Mouse (Mus musculus) bone marrow, adult 2 months (tissue): Measurements from ENCODE around the gene Spire2. TPM values are rescaled to one million over a fixed set of nuclear protein-coding genes. Genes with fewer than 3 reads are reported as not detected.
"Not testable (repeated sequence)": the region's sequence is repeated elsewhere in the genome, so short reads cannot be mapped to it uniquely, and the experiment has no call there.

Experiments
- H3K27ac ChIP-seq: fragments of 200-500 bp; 2 replicates; pipeline ENCODE4 v1.5.1; 2012; ENCODE audit warnings: low read depth, mild to moderate bottlenecking, control low read depth, inconsistent platforms, low read length; ENCODE audit not compliant: control insufficient read depth, poor library complexity, insufficient read depth
- H3K4me1 ChIP-seq: fragments of 200-500 bp; 2 replicates; pipeline ENCODE4 v1.6.1; 2011; ENCODE audit warnings: low read length; ENCODE audit not compliant: control insufficient read depth, insufficient read depth
- H3K4me3 ChIP-seq: fragments of 200-500 bp; replicated peaks from 2 replicates; pipeline ENCODE3; 2011; ENCODE audit warnings: mild to moderate bottlenecking, low read depth, low read length, control low read depth; ENCODE audit not compliant: control insufficient read depth
- CTCF ChIP-seq: fragments of 200-500 bp; IDR thresholded peaks from 2 replicates; pipeline ENCODE4 v1.5.1; 2011; ENCODE audit warnings: low read length, control low read depth; ENCODE audit not compliant: control insufficient read depth, insufficient read depth
- POLR2A ChIP-seq: fragments of 200-500 bp; IDR thresholded peaks from 2 replicates; pipeline ENCODE4 v1.6.1; 2011; ENCODE audit warnings: low read depth, mild to moderate bottlenecking, control low read depth, low read length, borderline replicate concordance; ENCODE audit not compliant: control insufficient read depth
- WGBS: fragments of 180-500 bp; shearing (Covaris S2); methylation state at CpG from one replicate; pipeline ENCODE4 v1.1.7; 2018; 5-methylcytosine and 5-hydroxymethylcytosine counted together
- polyA plus RNA-seq: library from polyadenylated mRNA; stranded (reverse); fragments of >200 nt; gene quantifications from 2 replicates; pipeline ENCODE4 v1.2.4, GENCODE M21; 2011; ENCODE audit warnings: low replicate concordance; ENCODE audit not compliant: missing spikeins, insufficient read depth, insufficient read length

Spire2 gene
- 1.5 TPM in 2 replicates for polyA plus RNA-seq

GRCm38 (mm10) chr8:123332262-123333090, at the start of gene Spire2:
TSS of gene Spire2 (plus strand) at chr8:123332713.
- Histone ChIP-seq H3K27ac (no peak within 1 kb of the TSS), H3K4me1 (peaks cover 2% of the 10 kb centered on the region; the same call in 1 of the 2 replicates), H3K4me3 (peak within 1 kb of the TSS; percentile 45)
- no peak for TF ChIP-seq POLR2A
- no peak for TF ChIP-seq CTCF
- WGBS: 1% methylated on average over 76 of the region's 85 CpGs

GRCm38 (mm10) chr8:123282994-123283393, 49.5 kb upstream of the Spire2 start:
- H3K4me3 ChIP-seq: peak overlapping the region; percentile 38
- not testable (repeated sequence) for H3K4me1 ChIP-seq, H3K27ac ChIP-seq
- 36% methylated on average over 6 of the region's 6 CpGs for WGBS

- 0 out of 2 replicates have a peak overlapping the region, but pooled peaks have one; percentile 12 for H3K27ac ChIP-seq
- 66% methylated on average over 7 of the region's 7 CpGs for WGBS
- peak overlapping the region; percentile 19 for H3K4me3 ChIP-seq
- TF ChIP-seq CTCF (no peak), POLR2A (no peak)
- H3K4me1 ChIP-seq: peaks cover 3% of the 10 kb centered on the region; the same call in 1 of the 2 replicates
Observed at GRCm38 (mm10) chr8:123283991-123284390, 48.5 kb upstream of the Spire2 start.

GRCm38 (mm10) chr8:123284493-123284892, 48.0 kb upstream of the Spire2 start:
- Histone ChIP-seq H3K4me1 (peaks cover 3% of the 10 kb centered on the region; the same call in 1 of the 2 replicates), H3K27ac (0 out of 2 replicates have a peak overlapping the region, but pooled peaks have one; percentile 12)
- 88% methylated on average over 5 of the region's 5 CpGs for WGBS

GRCm38 (mm10) chr8:123287362-123287761, 45.2 kb upstream of the Spire2 start:
- TF ChIP-seq CTCF: no peak
- TF ChIP-seq POLR2A: no peak
- H3K4me3 ChIP-seq: no peak overlapping the region
- WGBS: 88% methylated on average over 17 of the region's 17 CpGs
- H3K4me1 ChIP-seq: peaks cover 3% of the 10 kb centered on the region; the same call in 1 of the 2 replicates
- H3K27ac ChIP-seq: no peak overlapping the region

More at GRCm38 (mm10) chr8:123284493-123284892, 48.0 kb upstream of the Spire2 start:
- no peak overlapping the region for H3K4me3 ChIP-seq
- TF ChIP-seq POLR2A: no peak
- no peak for TF ChIP-seq CTCF

GRCm38 (mm10) chr8:123290166-123290565, 42.3 kb upstream of the Spire2 start:
- no peaks in the 10 kb centered on the region; the same call in 1 of the 2 replicates for H3K4me1 ChIP-seq
- WGBS: 89% methylated on average over 4 of the region's 4 CpGs
- no peak overlapping the region for H3K4me3 ChIP-seq
- no peak for TF ChIP-seq POLR2A
- TF ChIP-seq CTCF: peak; percentile 78
- no peak overlapping the region for H3K27ac ChIP-seq

GRCm38 (mm10) chr8:123290679-123291078, 41.8 kb upstream of the Spire2 start:
- H3K4me1 ChIP-seq: no peaks in the 10 kb centered on the region; the same call in 1 of the 2 replicates
- H3K4me3 ChIP-seq: no peak overlapping the region
- 88% methylated on average over 8 of the region's 8 CpGs for WGBS
- TF ChIP-seq CTCF (no peak), POLR2A (no peak)
- no peak overlapping the region for H3K27ac ChIP-seq

- no peak overlapping the region for H3K4me3 ChIP-seq
- no peaks in the 10 kb centered on the region; the same call in 1 of the 2 replicates for H3K4me1 ChIP-seq
- 90% methylated on average over 8 of the region's 8 CpGs for WGBS
- TF ChIP-seq POLR2A: no peak
- no peak for TF ChIP-seq CTCF
- no peak overlapping the region for H3K27ac ChIP-seq
Observed at GRCm38 (mm10) chr8:123291716-123292115, 40.8 kb upstream of the Spire2 start.

- WGBS: 79% methylated on average over 3 of the region's 3 CpGs
- H3K4me1 ChIP-seq: no peaks in the 10 kb centered on the region; the same call in 1 of the 2 replicates
- no peak overlapping the region for H3K27ac ChIP-seq
- H3K4me3 ChIP-seq: no peak overlapping the region
- TF ChIP-seq CTCF: no peak
- no peak for TF ChIP-seq POLR2A
Observed at GRCm38 (mm10) chr8:123292281-123292680, 40.2 kb upstream of the Spire2 start.
